Mouse (Mus musculus) hindbrain, embryonic 11.5 days (tissue): ENCODE measurements at regions not wholly inside any gene's neighbourhood (a gene's known extent, or its start where the extent isn't known, plus 50 kb on each side); places are given as distances from the start of the nearest gene placed in this dataset.

Experiments
- ATAC-seq: fragments of 200-750 bp; cut with Nextera tagmentation; 2 replicates; pipeline ENCODE4 v1.8.0; 2017; ENCODE audit warnings: mild to moderate bottlenecking, moderate TSS enrichment, moderate library complexity; ENCODE audit not compliant: low FRiP score
- DNase-seq: peaks from one replicate; pipeline ENCODE4 v3.0.0-alpha.2; 2015; ENCODE audit warnings: low spot score
- H3K27ac ChIP-seq: fragments of 300-500 bp; sonication (generic); 2 replicates; pipeline ENCODE4 v1.5.1; 2014; ENCODE audit warnings: mild to moderate bottlenecking, low read depth, low read length
- H3K27me3 ChIP-seq: fragments of 300-500 bp; sonication (generic); 2 replicates; pipeline ENCODE4 v1.6.1; 2014; ENCODE audit warnings: mild to moderate bottlenecking, low read length, moderate library complexity, mixed read lengths; ENCODE audit not compliant: control insufficient read depth, insufficient read depth
- H3K36me3 ChIP-seq: fragments of 300-500 bp; sonication (generic); 2 replicates; pipeline ENCODE4 v1.6.1; 2014; ENCODE audit warnings: mild to moderate bottlenecking, low read length, moderate library complexity, mixed read lengths; ENCODE audit not compliant: control insufficient read depth, insufficient read depth
- H3K4me1 ChIP-seq: fragments of 300-500 bp; sonication (generic); replicated peaks from 2 replicates; pipeline ENCODE4 v1.6.1; 2014; ENCODE audit warnings: low read length, mixed read lengths; ENCODE audit not compliant: control insufficient read depth, insufficient read depth
- H3K4me2 ChIP-seq: fragments of 300-500 bp; sonication (generic); replicated peaks from 2 replicates; pipeline ENCODE4 v1.6.1; 2014; ENCODE audit warnings: mild to moderate bottlenecking, low read depth, low read length
- H3K4me3 ChIP-seq: fragments of 300-500 bp; sonication (generic); 2 replicates; pipeline ENCODE4 v1.5.1; 2014; ENCODE audit warnings: low read depth, low read length
- H3K9ac ChIP-seq: fragments of 300-500 bp; sonication (generic); 2 replicates; pipeline ENCODE4 v1.6.1; 2014; ENCODE audit warnings: low read depth, low read length
- H3K9me3 ChIP-seq: fragments of 300-500 bp; sonication (generic); 2 replicates; pipeline ENCODE4 v1.6.1; 2016; ENCODE audit warnings: low read length; ENCODE audit not compliant: control insufficient read depth
- WGBS: fragments of 180-500 bp; shearing (Covaris S2); extraction: QIAGEN DNeasy Blood & Tissue Kit; methylation state at CpG from one replicate; pipeline ENCODE4 v1.1.7; 2014; 5-methylcytosine and 5-hydroxymethylcytosine counted together

DNA sequence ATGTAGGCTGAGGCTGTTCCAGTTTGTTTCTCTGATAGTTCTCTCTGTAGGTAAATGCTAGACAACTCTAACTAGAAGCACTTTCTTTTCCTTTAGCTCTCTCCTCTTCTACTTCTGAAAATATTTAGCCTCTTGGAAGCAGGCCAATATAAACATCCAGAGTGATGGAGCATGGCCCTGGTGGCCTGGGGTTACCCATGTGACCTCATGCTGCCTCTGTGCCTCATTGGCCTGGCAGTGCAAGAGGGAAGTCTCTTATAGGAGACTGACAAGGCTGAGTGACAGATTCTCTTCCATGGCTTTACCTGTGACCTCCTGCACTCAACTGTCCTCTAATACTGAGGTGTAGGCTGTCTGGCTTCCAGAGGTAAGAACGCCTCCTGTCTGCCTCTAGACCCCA is 71.2 kb upstream of the Adamts9 start:
- no peak for DNase-seq
- no peak for ATAC-seq
- Histone ChIP-seq H3K4me3 (no peak overlapping the region), H3K4me2 (no peak overlapping the region), H3K36me3 (no peaks in the 10 kb centered on the region), H3K9ac (no peak overlapping the region), H3K27me3 (no peaks in the 10 kb centered on the region), H3K4me1 (no peaks in the 10 kb centered on the region), H3K9me3 (no peaks in the 10 kb centered on the region), H3K27ac (no peak overlapping the region)
- WGBS: 85% methylated on average over 1 of the region's 1 CpGs

DNA sequence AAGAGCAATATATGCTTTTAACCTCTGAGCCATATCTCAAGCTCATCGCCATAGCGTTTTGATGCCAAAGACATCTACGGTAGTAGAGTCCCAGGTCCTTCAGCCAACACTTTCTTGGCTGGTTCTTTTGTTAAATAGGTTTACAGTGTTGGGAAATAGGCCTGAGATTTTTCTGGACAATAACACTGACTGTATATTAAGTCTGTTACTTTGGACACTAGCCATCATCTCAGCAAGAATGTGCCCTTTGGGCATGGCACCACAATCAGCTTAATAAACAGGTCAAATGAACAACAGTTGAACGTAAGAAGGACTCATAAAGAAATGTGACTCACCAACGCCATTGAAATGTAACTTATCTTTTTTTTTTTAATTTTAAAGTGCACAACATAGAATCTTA is 68.6 kb upstream of the Adamts9 start:
- no peaks in the 10 kb centered on the region for H3K27me3 ChIP-seq
- no peaks in the 10 kb centered on the region for H3K36me3 ChIP-seq
- H3K27ac ChIP-seq: no peak overlapping the region
- no peak for ATAC-seq
- DNase-seq: no peak
- H3K4me1 ChIP-seq: no peaks in the 10 kb centered on the region
- no peaks in the 10 kb centered on the region for H3K9me3 ChIP-seq
- no peak overlapping the region for H3K9ac ChIP-seq
- H3K4me3 ChIP-seq: no peak overlapping the region
- H3K4me2 ChIP-seq: no peak overlapping the region
- WGBS: 90% methylated on average over 5 of the region's 5 CpGs

DNA sequence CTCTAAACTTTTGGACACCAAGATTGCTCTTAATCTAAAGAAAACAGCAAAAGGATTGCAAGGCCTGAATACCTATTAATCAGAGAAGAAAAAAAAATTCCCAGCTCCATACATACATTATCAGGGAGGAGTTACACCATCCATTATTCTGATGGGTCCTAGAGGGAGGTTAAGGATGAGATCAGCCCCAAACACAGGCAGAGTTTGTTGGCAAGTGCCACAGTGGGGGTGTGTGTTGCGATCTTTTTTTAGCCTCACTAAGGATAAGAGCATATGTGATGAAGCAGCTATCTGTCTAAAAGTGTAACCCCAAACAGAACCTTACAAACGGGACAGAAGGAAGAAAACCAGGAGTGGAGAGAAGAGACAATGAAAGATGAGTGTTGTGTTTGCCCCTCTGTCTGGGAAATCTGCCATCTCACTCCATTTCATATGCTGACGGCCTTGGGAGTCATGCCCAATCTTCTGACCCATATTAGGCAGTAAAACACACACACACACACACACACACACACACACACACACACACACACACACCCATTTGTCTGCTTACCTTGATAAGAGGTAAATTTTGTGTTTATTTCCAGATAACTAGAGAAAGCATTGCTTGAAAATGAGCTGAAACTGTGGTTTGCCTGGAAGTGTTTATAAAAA is 61.4 kb upstream of the Adamts9 start:
- Histone ChIP-seq H3K9ac (no peak overlapping the region), H3K4me1 (no peaks in the 10 kb centered on the region), H3K9me3 (no peaks in the 10 kb centered on the region), H3K27ac (no peak overlapping the region), H3K4me3 (no peak overlapping the region), H3K36me3 (no peaks in the 10 kb centered on the region), H3K27me3 (no peaks in the 10 kb centered on the region), H3K4me2 (no peak overlapping the region)
- DNase-seq (no peak), ATAC-seq (no peak)
- WGBS: 67% methylated on average over 3 of the region's 3 CpGs

DNA sequence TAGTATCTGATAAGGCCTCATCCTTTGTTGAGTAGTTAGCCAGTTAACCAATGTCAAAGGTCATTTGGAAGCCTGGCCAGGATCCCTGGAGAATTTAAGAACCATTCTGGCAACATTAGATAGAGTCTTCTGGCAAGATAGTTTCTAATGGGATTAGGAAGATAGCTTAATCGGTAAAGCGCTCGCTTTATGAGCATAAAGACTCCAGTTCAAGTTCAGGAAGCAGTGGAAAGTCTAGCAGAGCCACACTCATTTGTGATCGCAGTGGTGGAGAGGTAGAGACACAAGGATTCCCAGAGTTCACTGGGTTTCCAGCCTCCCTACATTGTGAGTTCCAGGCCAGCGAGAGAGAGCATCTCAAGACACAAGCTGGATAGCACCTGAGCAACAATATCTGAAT is 60.5 kb upstream of the Adamts9 start:
- no peak for ATAC-seq
- no peak overlapping the region for H3K9ac ChIP-seq
- H3K27me3 ChIP-seq: no peaks in the 10 kb centered on the region
- no peaks in the 10 kb centered on the region for H3K4me1 ChIP-seq
- no peak overlapping the region for H3K27ac ChIP-seq
- H3K36me3 ChIP-seq: no peaks in the 10 kb centered on the region
- WGBS: 89% methylated on average over 5 of the region's 5 CpGs
- no peaks in the 10 kb centered on the region for H3K9me3 ChIP-seq
- H3K4me2 ChIP-seq: no peak overlapping the region
- no peak overlapping the region for H3K4me3 ChIP-seq
- no peak for DNase-seq

DNA sequence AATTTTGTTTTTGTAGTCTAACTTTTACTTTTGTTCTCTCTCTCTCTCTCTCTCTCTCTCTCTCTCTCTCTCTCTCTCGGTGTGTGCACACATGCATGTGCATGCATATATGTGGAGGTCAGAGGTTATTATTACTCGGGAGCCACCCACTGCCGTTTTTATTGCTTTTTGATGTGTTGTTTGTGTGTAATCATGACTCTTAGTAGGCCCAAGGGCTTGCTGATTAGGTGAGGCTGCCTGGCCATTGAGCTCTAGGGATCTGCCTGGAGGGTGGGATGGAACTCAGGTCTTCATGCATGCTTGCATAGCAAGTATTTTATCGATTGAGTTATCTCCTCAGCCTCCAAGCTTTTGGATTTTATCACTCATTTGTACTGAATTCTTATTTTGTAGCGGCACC is 50.4 kb upstream of the Adamts9 start:
- no peak overlapping the region for H3K4me3 ChIP-seq
- H3K27me3 ChIP-seq: no peaks in the 10 kb centered on the region
- no peak for ATAC-seq
- H3K4me2 ChIP-seq: no peak overlapping the region
- DNase-seq: no peak
- no peaks in the 10 kb centered on the region for H3K9me3 ChIP-seq
- H3K36me3 ChIP-seq: no peaks in the 10 kb centered on the region
- no peaks in the 10 kb centered on the region for H3K4me1 ChIP-seq
- WGBS: 90% methylated on average over 5 of the region's 5 CpGs
- no peak overlapping the region for H3K27ac ChIP-seq
- H3K9ac ChIP-seq: no peak overlapping the region
